Mouse (Mus musculus) forebrain, embryonic 14.5 days (tissue): ENCODE results near the gene Ttc27. TPM values are rescaled to one million over a fixed set of nuclear protein-coding genes. Genes with fewer than 3 reads are reported as not detected.
"Not testable (repeated sequence)": the region's sequence is repeated elsewhere in the genome, so short reads cannot be mapped to it uniquely, and the experiment has no call there.

ENCODE experiments used
- ATAC-seq: fragments of 200-750 bp; cut with Nextera tagmentation; 2 replicates; pipeline ENCODE4 v1.8.0; 2017; ENCODE audit warnings: mild to moderate bottlenecking, moderate library complexity
- DNase-seq: peaks from one replicate; pipeline ENCODE4 v3.0.0-alpha.2; 2015; ENCODE audit warnings: low spot score
- H3K27ac ChIP-seq: fragments of 300-500 bp; sonication (generic); 2 replicates; pipeline ENCODE4 v1.5.1; 2014; ENCODE audit warnings: low read depth, mild to moderate bottlenecking, control low read depth, low read length, moderate library complexity
- H3K27me3 ChIP-seq: fragments of 300-500 bp; sonication (generic); replicated peaks from 2 replicates; pipeline ENCODE4 v1.6.1; 2014; ENCODE audit warnings: low read length, control low read depth, mixed read lengths; ENCODE audit not compliant: control insufficient read depth, insufficient read depth
- H3K36me3 ChIP-seq: fragments of 300-500 bp; sonication (generic); 2 replicates; pipeline ENCODE4 v1.6.1; 2014; ENCODE audit warnings: low read length, control low read depth; ENCODE audit not compliant: control insufficient read depth, insufficient read depth
- H3K4me1 ChIP-seq: fragments of 300-500 bp; sonication (generic); 2 replicates; pipeline ENCODE4 v1.6.1; 2014; ENCODE audit warnings: antibody characterized with exemption, low read length, control low read depth; ENCODE audit not compliant: control insufficient read depth, insufficient read depth
- H3K4me2 ChIP-seq: fragments of 300-500 bp; sonication (generic); 2 replicates; pipeline ENCODE4 v1.6.1; 2014; ENCODE audit warnings: mild to moderate bottlenecking, control low read depth, low read length
- H3K4me3 ChIP-seq: fragments of 300-500 bp; sonication (generic); 2 replicates; pipeline ENCODE4 v1.5.1; 2014; ENCODE audit warnings: low read depth, low read length, control low read depth
- H3K9ac ChIP-seq: fragments of 300-500 bp; sonication (generic); 2 replicates; pipeline ENCODE4 v1.6.1; 2014; ENCODE audit warnings: mild to moderate bottlenecking, low read length, control low read depth, moderate library complexity
- H3K9me3 ChIP-seq: fragments of 300-500 bp; sonication (generic); replicated peaks from 2 replicates; pipeline ENCODE4 v1.6.1; 2016; ENCODE audit warnings: low read length, control low read depth, mixed read lengths; ENCODE audit not compliant: control insufficient read depth
- WGBS: fragments of 180-500 bp; shearing (Covaris S2); extraction: QIAGEN DNeasy Blood & Tissue Kit; methylation state at CpG from one replicate; pipeline ENCODE4 v1.1.7; 2014; 5-methylcytosine and 5-hydroxymethylcytosine counted together
- polyA plus RNA-seq: library from polyadenylated mRNA; unstranded; fragments of >200 nt; fragmentation: Nextera tagmentation; extraction: Ambion mirVana; gene quantifications from 2 replicates; pipeline ENCODE4 v1.2.1, GENCODE M21; 2014

The Ttc27 gene
- polyA plus RNA-seq, 1 experiment from 2014 or later: 20.7 TPM

DNA sequence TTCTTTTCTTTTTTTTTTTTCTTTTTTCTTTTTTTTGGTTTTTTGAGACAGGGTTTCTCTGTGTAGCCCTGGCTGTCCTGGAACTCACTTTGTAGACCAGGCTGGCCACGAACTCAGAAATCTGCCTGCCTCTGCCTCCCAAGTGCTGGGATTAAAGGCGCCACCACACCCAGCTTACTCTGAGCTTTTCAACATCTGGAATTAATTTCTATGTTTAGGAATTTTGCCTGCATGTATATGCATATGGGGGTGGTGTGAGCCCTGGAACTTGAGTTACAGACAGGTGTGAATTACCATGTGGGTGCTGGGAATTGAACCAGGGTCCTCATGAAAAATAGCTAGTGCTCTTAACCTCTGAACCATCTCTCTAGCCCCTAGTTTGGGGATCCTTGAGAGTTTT lies 15.9 kb upstream of the Ttc27 start:
- 96% methylated on average over 2 of the region's 2 CpGs for WGBS
- DNase-seq, H3K9ac ChIP-seq, H3K4me1 ChIP-seq, H3K27ac ChIP-seq, H3K4me3 ChIP-seq, H3K9me3 ChIP-seq, H3K27me3 ChIP-seq, H3K4me2 ChIP-seq, ATAC-seq: not testable (repeated sequence)
- peaks cover 58% of the 10 kb centered on the region for H3K36me3 ChIP-seq

DNA sequence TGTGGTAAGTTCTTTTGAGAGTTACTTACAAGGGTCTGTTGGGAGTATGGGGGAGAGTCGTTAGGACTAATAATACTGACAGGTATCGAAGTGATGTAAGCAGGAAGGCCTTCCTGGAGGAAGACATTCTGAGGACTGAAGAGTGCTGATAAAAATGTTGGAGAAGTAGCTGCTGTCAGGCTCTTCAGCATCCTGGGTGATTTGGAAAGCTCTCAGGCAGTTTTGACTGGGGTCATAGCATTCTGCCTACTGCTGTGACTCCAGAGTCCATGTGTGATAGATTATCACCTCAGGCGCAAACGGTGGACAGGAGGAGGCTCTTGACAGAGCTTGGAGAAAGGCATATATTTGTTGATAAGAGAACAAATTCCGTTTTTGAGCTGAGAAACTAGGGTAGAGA lies 12.1 kb upstream of the Ttc27 start:
- Histone ChIP-seq H3K4me2 (no peak overlapping the region), H3K9ac (no peak overlapping the region), H3K27ac (no peak overlapping the region), H3K4me1 (no peaks in the 10 kb centered on the region), H3K27me3 (no peaks in the 10 kb centered on the region), H3K36me3 (peaks cover 19% of the 10 kb centered on the region), H3K4me3 (no peak overlapping the region), H3K9me3 (no peaks in the 10 kb centered on the region)
- ATAC-seq: no peak
- 83% methylated on average over 5 of the region's 5 CpGs for WGBS
- no peak for DNase-seq

DNA sequence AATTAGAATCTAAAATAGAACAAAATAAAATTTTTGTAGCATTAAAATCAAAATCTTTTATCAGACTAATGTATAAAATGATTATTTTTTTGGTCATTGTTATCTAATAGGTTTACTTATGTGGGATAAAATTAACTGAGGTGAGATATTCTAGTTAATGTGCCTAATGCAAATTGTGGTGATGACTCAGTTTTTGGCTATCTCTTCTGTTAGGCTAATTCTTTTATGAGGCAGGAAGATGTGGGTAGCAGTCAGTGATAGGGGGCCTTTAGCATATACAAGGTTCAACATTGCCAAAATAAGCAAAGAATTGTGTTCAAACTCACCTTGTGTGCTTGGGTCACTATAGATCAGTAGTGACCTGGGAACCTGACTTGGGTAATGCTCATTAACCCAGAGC lies 10.9 kb upstream of the Ttc27 start:
- Histone ChIP-seq H3K27me3 (no peaks in the 10 kb centered on the region), H3K27ac (no peak overlapping the region), H3K36me3 (peaks cover 13% of the 10 kb centered on the region), H3K4me1 (no peaks in the 10 kb centered on the region), H3K4me2 (no peak overlapping the region), H3K9me3 (no peaks in the 10 kb centered on the region), H3K4me3 (no peak overlapping the region), H3K9ac (no peak overlapping the region)
- DNase-seq (no peak), ATAC-seq (no peak)

DNA sequence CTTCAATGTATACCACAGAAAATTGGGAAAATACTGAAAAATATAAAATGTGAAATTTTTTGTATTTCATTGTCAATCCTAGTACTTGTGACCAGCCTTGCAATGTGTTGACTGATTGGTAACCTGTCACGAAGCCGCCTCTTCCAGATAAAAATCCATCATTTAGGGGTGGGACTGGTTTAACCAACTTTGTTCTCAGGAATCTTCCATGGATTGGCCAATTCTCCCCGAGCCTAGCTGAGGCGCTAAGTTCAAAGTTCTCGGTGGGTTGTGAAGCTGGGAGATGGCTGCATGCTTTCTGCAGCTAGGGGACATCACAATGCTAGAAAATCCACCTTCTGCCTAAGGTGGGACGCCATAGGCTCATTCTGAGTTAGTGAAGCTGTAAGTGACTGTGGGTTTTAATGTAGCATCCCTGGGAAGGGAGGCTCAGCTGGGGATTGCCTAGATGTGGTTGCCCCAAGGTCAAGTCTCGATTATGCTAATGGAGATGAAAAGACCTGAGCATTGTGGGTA lies 9.8 kb upstream of the Ttc27 start:
- H3K9me3 ChIP-seq: no peaks in the 10 kb centered on the region
- ATAC-seq: no peak
- H3K4me1 ChIP-seq: no peaks in the 10 kb centered on the region
- H3K27ac ChIP-seq: no peak overlapping the region
- WGBS: 84% methylated on average over 7 of the region's 7 CpGs
- H3K9ac ChIP-seq: no peak overlapping the region
- no peak overlapping the region for H3K4me2 ChIP-seq
- H3K36me3 ChIP-seq: 0 out of 2 replicates have a peak, but pooled peaks cover 7% of the 10 kb centered on the region
- no peak for DNase-seq
- H3K27me3 ChIP-seq: no peaks in the 10 kb centered on the region
- no peak overlapping the region for H3K4me3 ChIP-seq

DNA sequence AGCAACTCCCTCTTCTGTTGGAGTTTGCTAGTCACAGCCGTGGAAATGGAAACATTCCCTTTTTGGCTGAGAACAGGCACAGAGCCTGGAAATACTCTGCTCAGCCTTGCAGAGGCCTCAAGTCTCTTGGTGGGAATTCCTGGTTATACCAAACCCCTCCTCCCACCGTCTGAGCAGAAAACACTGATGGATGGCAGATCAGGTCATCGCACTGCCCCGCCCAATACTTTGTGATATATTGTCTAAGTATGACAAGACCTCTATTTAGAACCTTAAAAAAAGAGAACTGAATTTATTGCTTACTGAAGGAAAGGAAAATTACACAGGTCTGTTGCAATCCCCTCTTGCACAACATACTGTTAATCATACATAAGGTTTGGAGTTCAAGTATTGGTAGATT lies 6.8 kb upstream of the Ttc27 start:
- 79% methylated on average over 4 of the region's 4 CpGs for WGBS
- Histone ChIP-seq H3K9ac (no peak overlapping the region), H3K36me3 (no peaks in the 10 kb centered on the region)

DNA sequence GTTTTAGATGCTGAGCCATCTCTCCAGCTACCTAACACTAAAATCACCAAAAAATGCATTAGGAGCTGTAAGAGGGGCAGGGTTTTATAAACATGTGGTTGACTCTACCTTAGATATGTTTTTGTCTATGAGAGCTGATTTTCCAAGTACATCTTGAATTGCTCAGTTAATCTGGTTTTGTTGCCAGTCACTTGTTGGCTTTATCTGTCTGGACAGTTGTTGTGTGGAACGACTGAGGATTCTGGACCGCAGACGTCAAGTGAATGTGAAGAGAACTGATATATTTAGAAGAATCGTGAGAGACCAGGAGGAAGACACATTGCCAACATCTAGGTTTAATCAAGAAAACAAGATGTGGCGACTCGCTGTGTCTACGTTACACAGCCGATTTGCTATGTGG lies 5.9 kb upstream of the Ttc27 start:
- no peaks in the 10 kb centered on the region for H3K4me1 ChIP-seq
- H3K27me3 ChIP-seq: no peaks in the 10 kb centered on the region
- WGBS: 93% methylated on average over 8 of the region's 8 CpGs
- no peak overlapping the region for H3K4me2 ChIP-seq
- no peak overlapping the region for H3K27ac ChIP-seq
- DNase-seq (no peak), ATAC-seq (no peak)
- no peak overlapping the region for H3K4me3 ChIP-seq
- no peak overlapping the region for H3K9ac ChIP-seq
- H3K36me3 ChIP-seq: no peaks in the 10 kb centered on the region
- H3K9me3 ChIP-seq: no peaks in the 10 kb centered on the region

More for the DNA sequence above, 6.8 kb upstream of the Ttc27 start:
- no peak overlapping the region for H3K27ac ChIP-seq
- no peaks in the 10 kb centered on the region for H3K4me1 ChIP-seq
- H3K4me2 ChIP-seq: no peak overlapping the region
- ATAC-seq: no peak
- no peak for DNase-seq
- H3K9me3 ChIP-seq: no peaks in the 10 kb centered on the region
- H3K27me3 ChIP-seq: no peaks in the 10 kb centered on the region
- H3K4me3 ChIP-seq: no peak overlapping the region

DNA sequence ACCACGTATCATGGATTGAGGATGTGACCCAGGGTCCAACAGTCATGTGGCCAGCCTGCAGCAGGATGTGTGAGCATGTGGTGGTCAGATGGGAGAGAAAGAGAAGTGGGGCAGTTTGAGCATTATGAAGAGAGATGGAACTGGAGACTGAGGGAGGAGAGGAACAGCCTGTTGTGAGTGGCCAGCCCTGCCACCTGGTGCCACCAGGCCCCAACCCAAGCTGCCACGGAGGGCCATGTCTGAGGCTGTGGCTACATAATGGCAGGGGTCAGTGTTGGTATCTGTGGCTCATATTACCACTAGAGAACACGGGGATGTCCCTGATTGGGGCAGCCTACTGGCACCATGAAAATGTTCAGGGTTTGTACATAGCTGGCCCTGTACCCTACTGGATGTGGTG lies 2.4 kb upstream of the Ttc27 start:
- Histone ChIP-seq H3K9ac (no peak overlapping the region), H3K36me3 (no peaks in the 10 kb centered on the region), H3K27ac (no peak overlapping the region), H3K4me3 (no peak overlapping the region), H3K9me3 (no peaks in the 10 kb centered on the region), H3K4me1 (peaks cover 4% of the 10 kb centered on the region; the same call in 1 of the 2 replicates), H3K4me2 (no peak overlapping the region), H3K27me3 (no peaks in the 10 kb centered on the region)
- DNase-seq: no peak
- 51% methylated on average over 3 of the region's 3 CpGs for WGBS
- ATAC-seq: no peak

DNA sequence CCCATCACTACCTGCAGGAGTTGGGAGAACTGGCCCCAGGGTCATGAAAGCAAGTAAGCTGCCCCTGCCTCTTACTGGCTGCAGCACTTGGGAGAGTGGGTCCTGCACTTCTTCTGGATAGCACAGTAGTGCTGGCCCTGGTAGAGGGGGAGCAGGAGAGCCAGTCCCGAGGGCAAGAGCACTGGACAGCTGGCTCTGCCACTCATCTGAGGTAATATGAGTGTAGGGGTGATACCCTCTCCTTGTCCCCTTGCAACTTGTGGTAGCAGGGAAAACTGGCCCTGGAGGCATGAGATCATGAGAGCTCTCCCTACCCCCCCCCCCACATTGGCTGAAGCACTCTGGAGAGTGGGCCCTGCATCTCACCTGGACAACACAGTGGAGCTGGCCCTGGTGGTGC lies 1.8 kb upstream of the Ttc27 start:
- Histone ChIP-seq H3K9ac (no peak overlapping the region), H3K36me3 (0 out of 2 replicates have a peak, but pooled peaks cover 2% of the 10 kb centered on the region), H3K27me3 (no peaks in the 10 kb centered on the region), H3K4me3 (no peak overlapping the region), H3K9me3 (no peaks in the 10 kb centered on the region), H3K4me1 (peaks cover 4% of the 10 kb centered on the region; the same call in 1 of the 2 replicates), H3K4me2 (no peak overlapping the region), H3K27ac (no peak overlapping the region)
- DNase-seq: no peak
- ATAC-seq: no peak
- WGBS: 53% methylated on average over 1 of the region's 1 CpGs

DNA sequence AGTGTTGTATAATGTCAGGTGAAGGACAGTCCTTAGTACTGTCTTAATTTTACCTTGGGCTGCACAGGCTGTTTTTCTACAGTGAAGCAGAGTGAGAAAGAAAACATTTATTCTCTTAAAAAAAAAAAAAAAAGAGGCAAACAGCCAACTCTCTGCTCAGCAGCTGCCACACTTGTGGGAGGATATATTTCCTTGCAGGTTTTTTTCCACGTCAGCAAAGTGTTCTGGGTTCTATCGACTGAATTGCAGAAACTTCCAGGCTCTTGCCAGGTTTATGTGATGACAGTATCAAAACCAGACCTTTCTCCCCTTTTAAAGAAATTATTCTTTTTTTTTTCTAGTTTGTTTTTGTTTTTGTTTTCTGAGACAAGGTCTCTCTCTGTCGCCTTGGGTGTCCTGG lies 889 bp upstream of the Ttc27 start:
- DNase-seq (no peak), ATAC-seq (no peak)
- H3K9me3 ChIP-seq: no peaks in the 10 kb centered on the region
- H3K27me3 ChIP-seq: no peaks in the 10 kb centered on the region
- WGBS: 78% methylated on average over 3 of the region's 3 CpGs
- peaks cover 9% of the 10 kb centered on the region; the same call in 1 of the 2 replicates for H3K36me3 ChIP-seq
- H3K4me2 ChIP-seq: peak overlapping the region; percentile 83; the same call in 1 of the 2 replicates
- peaks cover 4% of the 10 kb centered on the region; the same call in 1 of the 2 replicates for H3K4me1 ChIP-seq
- H3K27ac ChIP-seq: no peak overlapping the region
- no peak overlapping the region for H3K9ac ChIP-seq
- peak overlapping the region; percentile 78; the same call in 1 of the 2 replicates for H3K4me3 ChIP-seq
